10 mouse cellular contexts compared by ENCODE assay signal in the genomic region with DNA sequence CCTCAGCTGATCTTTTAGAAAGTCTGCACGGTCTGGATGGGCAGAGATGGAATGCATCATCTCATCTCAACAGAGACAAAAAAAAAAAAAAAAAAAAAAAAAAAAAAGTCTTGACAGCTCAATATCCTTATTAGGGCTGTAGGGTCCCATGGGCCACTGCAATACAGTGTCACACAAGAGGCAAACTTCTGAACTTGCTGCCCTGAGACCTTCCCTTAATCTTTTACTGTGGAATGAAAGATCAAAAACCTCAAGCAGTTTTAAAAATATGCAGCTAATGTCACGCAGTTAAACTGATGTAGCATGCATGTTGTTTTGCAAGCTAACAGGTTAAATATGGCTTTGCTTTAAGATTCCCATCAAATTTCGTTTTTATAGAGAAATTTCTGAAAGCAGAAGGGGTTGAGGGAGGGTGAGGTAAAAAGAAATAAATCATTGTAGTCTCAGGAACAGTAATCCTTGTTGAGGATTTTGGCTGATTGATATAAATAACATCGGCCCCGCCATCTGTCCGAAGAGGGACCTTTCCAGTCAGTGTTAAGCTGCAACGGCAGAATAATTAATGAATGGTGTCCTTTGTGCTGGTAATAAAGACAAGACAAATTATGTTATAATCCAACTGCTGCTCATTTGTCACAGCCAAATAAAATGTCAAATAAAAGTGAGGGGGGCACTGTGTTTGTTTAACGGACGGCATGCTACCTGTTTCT.
DNase-seq lines count a peak whose midpoint lies in the region; ATAC-seq and TF ChIP-seq lines count a peak whose summit lies in the region.
"Had no signal": no experiment of that assay in that cellular context is flagged by ENCODE, and none has a peak within 500 bp of the region (broad histone marks: within the 10 kb centered on the region; RNA-seq: fewer than 3 reads in every experiment).

No protein-coding gene starts in this region.

- H3K27ac ChIP-seq in stomach, embryonic 14.5 days (ENCODE audit: low read length) = peak overlapping the region; percentile 70; the same call in 1 of the 2 replicates
- no peak overlapping the region for H3K27ac ChIP-seq in stomach, postnatal 0 days (replicated peaks)
- 0 out of 2 replicates have a peak overlapping the region, but pooled peaks have one; percentile 3 for H3K27ac ChIP-seq in hindbrain, embryonic 12.5 days
- no peak overlapping the region for H3K27ac ChIP-seq in limb, embryonic 15.5 days
- H3K27ac ChIP-seq: heart, embryonic 13.5 days; liver, embryonic 15.5 days had no signal

- TF ChIP-seq CTCF in stomach, postnatal 0 days (IDR thresholded peaks at IDR 0.05; ENCODE audit: low read depth) = no peak

- H3K4me3 ChIP-seq in stomach, embryonic 14.5 days (ENCODE audit: low read depth, low read length) = no peak overlapping the region
- no peak overlapping the region for H3K4me3 ChIP-seq in stomach, postnatal 0 days (ENCODE audit: low read depth, low read length)
- no peak overlapping the region for H3K4me3 ChIP-seq in hindbrain, embryonic 12.5 days
- H3K4me3 ChIP-seq in limb, embryonic 15.5 days = no peak overlapping the region
- H3K4me3 ChIP-seq: heart, embryonic 13.5 days; liver, embryonic 15.5 days; myocyte had no signal

- H3K36me3 ChIP-seq in stomach, embryonic 14.5 days (ENCODE audit: control insufficient read depth, insufficient read depth, low read length) = no peaks in the 10 kb centered on the region
- H3K36me3 ChIP-seq in stomach, postnatal 0 days (ENCODE audit: control insufficient read depth, insufficient read depth, low read length) = no peaks in the 10 kb centered on the region
- no peaks in the 10 kb centered on the region for H3K36me3 ChIP-seq in hindbrain, embryonic 12.5 days
- H3K36me3 ChIP-seq in limb, embryonic 15.5 days = no peaks in the 10 kb centered on the region
- H3K36me3 ChIP-seq: heart, embryonic 13.5 days; liver, embryonic 15.5 days had no signal

- no peak for DNase-seq in stomach, postnatal 0 days (ENCODE audit: low spot score)
- DNase-seq in c-Kit-positive CD71-positive TER-119-positive erythroid progenitor cells, embryonic 14.5 days (ENCODE audit: low spot score) = no peak
- DNase-seq in lung, postnatal 36 days = no peak
- DNase-seq in adrenal gland, adult 8-10 months = no peak

- peak; percentile 78 for ATAC-seq in stomach, embryonic 14.5 days (ENCODE audit: insufficient number of reproducible peaks, insufficient read depth, low FRiP score, low read depth)
- ATAC-seq in stomach, postnatal 0 days (ENCODE audit: low FRiP score, low TSS enrichment) = no peak
- peak; percentile 69 for ATAC-seq in hindbrain, embryonic 12.5 days (ENCODE audit: low FRiP score)
- ATAC-seq in limb, embryonic 15.5 days (ENCODE audit: insufficient number of reproducible peaks, low FRiP score, low TSS enrichment, low read depth) = no peak

- no peaks in the 10 kb centered on the region for H3K27me3 ChIP-seq in stomach, embryonic 14.5 days (ENCODE audit: control insufficient read depth, insufficient read depth, low read length)
- H3K27me3 ChIP-seq in stomach, postnatal 0 days (ENCODE audit: control insufficient read depth, insufficient read depth, low read length) = no peaks in the 10 kb centered on the region
- H3K27me3 ChIP-seq in hindbrain, embryonic 12.5 days = no peaks in the 10 kb centered on the region
- no peaks in the 10 kb centered on the region for H3K27me3 ChIP-seq in limb, embryonic 15.5 days
- H3K27me3 ChIP-seq: heart, embryonic 13.5 days; liver, embryonic 15.5 days had no signal

- TF ChIP-seq EP300 in stomach, postnatal 0 days (optimal IDR thresholded peaks at IDR 0.05) = no peak

- H3K4me1 ChIP-seq in stomach, embryonic 14.5 days (ENCODE audit: control insufficient read depth, insufficient read depth, low read length) = no peaks in the 10 kb centered on the region
- no peaks in the 10 kb centered on the region for H3K4me1 ChIP-seq in stomach, postnatal 0 days (replicated peaks; ENCODE audit: control insufficient read depth, insufficient read depth)
- H3K4me1 ChIP-seq in hindbrain, embryonic 12.5 days = peaks cover 21% of the 10 kb centered on the region
- 0 out of 2 replicates have a peak, but pooled peaks cover 4% of the 10 kb centered on the region for H3K4me1 ChIP-seq in limb, embryonic 15.5 days
- H3K4me1 ChIP-seq: heart, embryonic 13.5 days; liver, embryonic 15.5 days had no signal

- H3K9ac ChIP-seq in stomach, embryonic 14.5 days (replicated peaks; ENCODE audit: low read depth, low read length) = no peak overlapping the region
- H3K9ac ChIP-seq in stomach, postnatal 0 days (ENCODE audit: low read length) = no peak overlapping the region
- H3K9ac ChIP-seq in hindbrain, embryonic 12.5 days = no peak overlapping the region
- no peak overlapping the region for H3K9ac ChIP-seq in limb, embryonic 15.5 days
- H3K9ac ChIP-seq: heart, embryonic 13.5 days; liver, embryonic 15.5 days had no signal

- no peaks in the 10 kb centered on the region for H3K9me3 ChIP-seq in stomach, embryonic 14.5 days (ENCODE audit: control insufficient read depth, low read depth, low read length)
- H3K9me3 ChIP-seq in stomach, postnatal 0 days (ENCODE audit: control insufficient read depth, low read length) = no peaks in the 10 kb centered on the region
- H3K9me3 ChIP-seq in hindbrain, embryonic 12.5 days (replicated peaks) = no peaks in the 10 kb centered on the region
- no peaks in the 10 kb centered on the region for H3K9me3 ChIP-seq in limb, embryonic 15.5 days
- H3K9me3 ChIP-seq: heart, embryonic 13.5 days; liver, embryonic 15.5 days had no signal

- H3K4me2 ChIP-seq in stomach, embryonic 14.5 days (replicated peaks; ENCODE audit: low read depth, low read length) = peak overlapping the region; percentile 25
- H3K4me2 ChIP-seq in stomach, postnatal 0 days (replicated peaks; ENCODE audit: low read depth) = no peak overlapping the region
- H3K4me2 ChIP-seq in hindbrain, embryonic 12.5 days (replicated peaks) = peak overlapping the region; percentile 24; the same call in 1 of the 2 replicates
- H3K4me2 ChIP-seq in limb, embryonic 15.5 days = peak overlapping the region; percentile 22; the same call in 1 of the 2 replicates
- H3K4me2 ChIP-seq: liver, embryonic 15.5 days had no signal

- 8% methylated on average over 9 of the region's 9 CpGs for WGBS in stomach, embryonic 14.5 days
- 14% methylated on average over 9 of the region's 9 CpGs for WGBS in stomach, postnatal 0 days
- WGBS in hindbrain, embryonic 12.5 days = 28% methylated on average over 9 of the region's 9 CpGs
- WGBS in limb, embryonic 15.5 days = 30% methylated on average over 9 of the region's 9 CpGs

Comparison
In these comparisons a context has a peak if more than half of its experiments do, and no peak if none do; other contexts are left out.
1. ATAC-seq: peak in stomach, embryonic 14.5 days (single experiment) and hindbrain, embryonic 12.5 days (single experiment); none in stomach, postnatal 0 days (single experiment) and limb, embryonic 15.5 days (single experiment).
2. H3K27ac ChIP-seq: peak in stomach, embryonic 14.5 days (single experiment) and hindbrain, embryonic 12.5 days (single experiment); none in stomach, postnatal 0 days (single experiment) and limb, embryonic 15.5 days (single experiment).